Comparison of ENCODE assay signal across 7 mouse cellular contexts in genomic region chr9:7176618-7177610, GRCm38 (mm10). TPM values are rescaled to one million over a fixed set of nuclear protein-coding genes. Genes with fewer than 3 reads are reported as not detected.
DNase-seq lines count a peak whose midpoint lies in the region; ATAC-seq and TF ChIP-seq lines count a peak whose summit lies in the region.

No protein-coding gene starts in this region.

- DNase-seq in brain, embryonic 14.5 days (ENCODE audit: low read depth): peak; percentile 98
- peak; percentile 96 for DNase-seq in midbrain, postnatal 0 days (ENCODE audit: low spot score)
- peak; percentile 56 to 71 for DNase-seq in spleen, postnatal 14 days (ENCODE audit: low spot score in 2 of 2)

- peak overlapping the region; percentile 69 for H3K9ac ChIP-seq in heart, embryonic 11.5 days (ENCODE audit: low read depth, low read length)
- peak overlapping the region; percentile 41 for H3K9ac ChIP-seq in kidney, embryonic 15.5 days
- H3K9ac ChIP-seq in limb, embryonic 15.5 days: peak overlapping the region; percentile 70
- H3K9ac ChIP-seq in midbrain, postnatal 0 days (replicated peaks; ENCODE audit: low read length, poor library complexity, severe bottlenecking): peak overlapping the region; percentile 69

- TF ChIP-seq POLR2A in brain, embryonic 14.5 days (IDR thresholded peaks at IDR 0.05; ENCODE audit: borderline replicate concordance, extremely low read depth, insufficient read depth, insufficient read length, poor library complexity, severe bottlenecking): no peak

- peaks cover 3% of the 10 kb centered on the region; the same call in 1 of the 2 replicates for H3K4me1 ChIP-seq in heart, embryonic 11.5 days (ENCODE audit: control insufficient read depth, insufficient read depth, low read length)
- H3K4me1 ChIP-seq in kidney, embryonic 15.5 days: peaks cover 8% of the 10 kb centered on the region
- no peaks in the 10 kb centered on the region; the same call in 1 of the 2 replicates for H3K4me1 ChIP-seq in limb, embryonic 15.5 days
- no peaks in the 10 kb centered on the region for H3K4me1 ChIP-seq in midbrain, postnatal 0 days (ENCODE audit: insufficient read depth, low read length)

- H3K4me2 ChIP-seq in heart, embryonic 11.5 days: peak overlapping the region; percentile 87
- peak overlapping the region; percentile 74 for H3K4me2 ChIP-seq in kidney, embryonic 15.5 days
- H3K4me2 ChIP-seq in limb, embryonic 15.5 days: peak overlapping the region; percentile 77
- H3K4me2 ChIP-seq in midbrain, postnatal 0 days (ENCODE audit: low read depth, low read length, poor library complexity, severe bottlenecking): peak overlapping the region; percentile 89

- H3K9me3 ChIP-seq in heart, embryonic 11.5 days (replicated peaks; ENCODE audit: control insufficient read depth, low read length): no peaks in the 10 kb centered on the region
- H3K9me3 ChIP-seq in kidney, embryonic 15.5 days (replicated peaks): no peaks in the 10 kb centered on the region
- H3K9me3 ChIP-seq in limb, embryonic 15.5 days: no peaks in the 10 kb centered on the region
- no peaks in the 10 kb centered on the region for H3K9me3 ChIP-seq in midbrain, postnatal 0 days (ENCODE audit: low read length)

- WGBS in heart, embryonic 11.5 days (ENCODE audit: insufficient replicate concordance): 10% methylated on average over 41 of the region's 41 CpGs
- 10% methylated on average over 41 of the region's 41 CpGs for WGBS in kidney, embryonic 15.5 days
- 10% methylated on average over 41 of the region's 41 CpGs for WGBS in limb, embryonic 15.5 days
- 9% methylated on average over 41 of the region's 41 CpGs for WGBS in midbrain, postnatal 0 days

- H3K36me3 ChIP-seq in heart, embryonic 11.5 days (ENCODE audit: control insufficient read depth, insufficient read depth, low read length): no peaks in the 10 kb centered on the region
- peaks cover 33% of the 10 kb centered on the region for H3K36me3 ChIP-seq in kidney, embryonic 15.5 days
- 0 out of 2 replicates have a peak, but pooled peaks cover 3% of the 10 kb centered on the region for H3K36me3 ChIP-seq in limb, embryonic 15.5 days
- H3K36me3 ChIP-seq in midbrain, postnatal 0 days (ENCODE audit: insufficient read depth, low read length): peaks cover 5% of the 10 kb centered on the region; the same call in 1 of the 2 replicates

- peak overlapping the region; percentile 62 for H3K4me3 ChIP-seq in heart, embryonic 11.5 days (ENCODE audit: low read depth, low read length)
- H3K4me3 ChIP-seq in kidney, embryonic 15.5 days (replicated peaks): peak overlapping the region; percentile 56
- peak overlapping the region; percentile 58 for H3K4me3 ChIP-seq in limb, embryonic 15.5 days
- H3K4me3 ChIP-seq in midbrain, postnatal 0 days (ENCODE audit: low read depth, low read length): peak overlapping the region; percentile 67

- TF ChIP-seq CTCF in brain, embryonic 14.5 days (IDR thresholded peaks at IDR 0.05; ENCODE audit: borderline replicate concordance, extremely low read depth, insufficient read depth, insufficient read length): no peak
- TF ChIP-seq CTCF in midbrain, postnatal 0 days (IDR thresholded peaks at IDR 0.05): no peak

- ATAC-seq in erythroblast, adult 5-6 weeks (replicated peaks; ENCODE audit: low FRiP score, poor library complexity, severe bottlenecking): peak; percentile 93
- ATAC-seq in heart, embryonic 11.5 days (replicated peaks; ENCODE audit: insufficient number of reproducible peaks, low FRiP score, low TSS enrichment): peak; percentile 93
- ATAC-seq in kidney, embryonic 15.5 days (replicated peaks; ENCODE audit: low FRiP score): peak; percentile 100
- ATAC-seq in limb, embryonic 15.5 days (ENCODE audit: insufficient number of reproducible peaks, low FRiP score, low TSS enrichment, low read depth): peak; percentile 96
- ATAC-seq in midbrain, postnatal 0 days (ENCODE audit: low FRiP score): peak; percentile 100

- no peak overlapping the region for H3K27ac ChIP-seq in heart, embryonic 11.5 days (ENCODE audit: low read depth, low read length)
- peak overlapping the region; percentile 34 for H3K27ac ChIP-seq in kidney, embryonic 15.5 days
- H3K27ac ChIP-seq in limb, embryonic 15.5 days: peak overlapping the region; percentile 57; the same call in 1 of the 2 replicates
- no peak overlapping the region; the same call in 1 of the 2 replicates for H3K27ac ChIP-seq in midbrain, postnatal 0 days (ENCODE audit: low read depth, low read length)

- H3K27me3 ChIP-seq in heart, embryonic 11.5 days (ENCODE audit: control insufficient read depth, insufficient read depth, low read length): no peaks in the 10 kb centered on the region
- no peaks in the 10 kb centered on the region for H3K27me3 ChIP-seq in kidney, embryonic 15.5 days
- H3K27me3 ChIP-seq in limb, embryonic 15.5 days: no peaks in the 10 kb centered on the region
- no peaks in the 10 kb centered on the region for H3K27me3 ChIP-seq in midbrain, postnatal 0 days (ENCODE audit: insufficient read depth, low read length)

RNA-seq across cellular contexts. Expression of gene Dync2h1, which starts 7.3 kb away (rescaled TPM):
- 6.6 and 7.0 TPM in 2 replicates for polyA plus RNA-seq in brain, embryonic 14.5 days (2012; rRNA removed)
- total RNA-seq in erythroblast, adult 5-6 weeks (2015; ENCODE audit: low replicate concordance): 3.1 TPM in 2 replicates
- total RNA-seq in erythroblast, adult 5-6 weeks (2017; ENCODE audit: low replicate concordance): 2.1 and 3.8 TPM in 2 replicates
- polyA plus RNA-seq in heart, embryonic 11.5 days (2014; fragmentation: Nextera tagmentation; extraction: Ambion mirVana): 7.1 and 7.5 TPM in 2 replicates
- 22.0 and 23.2 TPM in 2 replicates for polyA plus RNA-seq in kidney, embryonic 15.5 days (2015; fragmentation: Nextera tagmentation; extraction: Ambion mirVana)
- 13.6 and 14.3 TPM in 2 replicates for polyA plus RNA-seq in limb, embryonic 15.5 days (2015; fragmentation: Nextera tagmentation; extraction: Ambion mirVana)
- total RNA-seq in midbrain, postnatal 0 days (2014; rRNA removed): 14.2 and 17.7 TPM in 2 replicates
- polyA plus RNA-seq in midbrain, postnatal 0 days (2015; fragmentation: Nextera tagmentation; extraction: Ambion mirVana): 12.8 and 18.0 TPM in 2 replicates

RNA-seq across cellular contexts. Expression of gene Dcun1d5, which starts 7.4 kb away (rescaled TPM):
- polyA plus RNA-seq in brain, embryonic 14.5 days (2012; rRNA removed): 69.1 and 88.4 TPM in 2 replicates
- total RNA-seq in erythroblast, adult 5-6 weeks (2015; ENCODE audit: low replicate concordance): 20.3 and 20.9 TPM in 2 replicates
- 28.1 and 39.7 TPM in 2 replicates for total RNA-seq in erythroblast, adult 5-6 weeks (2017; ENCODE audit: low replicate concordance)
- polyA plus RNA-seq in heart, embryonic 11.5 days (2014; fragmentation: Nextera tagmentation; extraction: Ambion mirVana): 94.1 and 97.6 TPM in 2 replicates
- 126 and 132 TPM in 2 replicates for polyA plus RNA-seq in kidney, embryonic 15.5 days (2015; fragmentation: Nextera tagmentation; extraction: Ambion mirVana)
- 111 and 131 TPM in 2 replicates for polyA plus RNA-seq in limb, embryonic 15.5 days (2015; fragmentation: Nextera tagmentation; extraction: Ambion mirVana)
- total RNA-seq in midbrain, postnatal 0 days (2014; rRNA removed): 91.5 and 110 TPM in 2 replicates
- polyA plus RNA-seq in midbrain, postnatal 0 days (2015; fragmentation: Nextera tagmentation; extraction: Ambion mirVana): 71.0 and 83.1 TPM in 2 replicates

Comparison
In these comparisons a context has a peak if more than half of its experiments do, and no peak if none do; other contexts are left out.
1. H3K27ac ChIP-seq: peak in kidney, embryonic 15.5 days (single experiment) and limb, embryonic 15.5 days (single experiment); none in heart, embryonic 11.5 days (single experiment) and midbrain, postnatal 0 days (single experiment).
2. Peak in every context shown above with its lines, with median percentiles within 50 percentile points of each other: DNase-seq, ATAC-seq, H3K4me2 ChIP-seq, H3K4me3 ChIP-seq and H3K9ac ChIP-seq.